In genomic region chr12:102422623-102423320, GRCm38 (mm10) we compare ENCODE assay signal across 16 mouse cellular contexts. TPM values are rescaled to one million over a fixed set of nuclear protein-coding genes. Genes with fewer than 3 reads are reported as not detected.
DNase-seq lines count a peak whose midpoint lies in the region; ATAC-seq and TF ChIP-seq lines count a peak whose summit lies in the region.
"Had no signal": no experiment of that assay in that cellular context is flagged by ENCODE, and none has a peak within 500 bp of the region (broad histone marks: within the 10 kb centered on the region; RNA-seq: fewer than 3 reads in every experiment).

No protein-coding gene starts in this region.

- H3K36me3 ChIP-seq in forebrain, embryonic 10.5 days (replicated peaks): peaks cover 23% of the 10 kb centered on the region
- peaks cover 8% of the 10 kb centered on the region; the same call in 1 of the 2 replicates for H3K36me3 ChIP-seq in forebrain, postnatal 0 days (ENCODE audit: insufficient read depth)
- H3K36me3 ChIP-seq in heart, embryonic 15.5 days: 0 out of 2 replicates have a peak, but pooled peaks cover 3% of the 10 kb centered on the region

- ATAC-seq in forebrain, postnatal 0 days: no peak
- no peak for ATAC-seq in heart, embryonic 15.5 days (replicated peaks; ENCODE audit: insufficient number of reproducible peaks, insufficient read depth, low FRiP score, low read depth)
- no peak for ATAC-seq in monocyte, adult 5-6 weeks (replicated peaks; ENCODE audit: insufficient number of reproducible peaks, low FRiP score, low TSS enrichment, poor library complexity, severe bottlenecking)
- ATAC-seq: forebrain, embryonic 15.5 days; midbrain, embryonic 15.5 days had no signal

- H3K4me1 ChIP-seq in forebrain, embryonic 10.5 days: peaks cover 5% of the 10 kb centered on the region; the same call in 1 of the 2 replicates
- H3K4me1 ChIP-seq in forebrain, postnatal 0 days (ENCODE audit: insufficient read depth): no peaks in the 10 kb centered on the region
- peaks cover 60% of the 10 kb centered on the region for H3K4me1 ChIP-seq in heart, embryonic 15.5 days (replicated peaks)
- H3K4me1 ChIP-seq: forebrain, embryonic 15.5 days; neural tube, embryonic 12.5 days had no signal

- 90% methylated on average over 11 of the region's 11 CpGs for WGBS in forebrain, embryonic 10.5 days
- WGBS in forebrain, postnatal 0 days: 92% methylated on average over 11 of the region's 11 CpGs
- 63% methylated on average over 11 of the region's 11 CpGs for WGBS in heart, embryonic 15.5 days

- H3K27me3 ChIP-seq in forebrain, embryonic 10.5 days (ENCODE audit: poor library complexity, severe bottlenecking): no peaks in the 10 kb centered on the region
- no peaks in the 10 kb centered on the region for H3K27me3 ChIP-seq in forebrain, postnatal 0 days (ENCODE audit: insufficient read depth, low read length)
- H3K27me3 ChIP-seq in heart, embryonic 15.5 days: no peaks in the 10 kb centered on the region
- H3K27me3 ChIP-seq: CH12.LX; forebrain, embryonic 15.5 days; midbrain, embryonic 15.5 days; neural tube, embryonic 12.5 days had no signal

- H3K9ac ChIP-seq in forebrain, postnatal 0 days: no peak overlapping the region
- H3K9ac ChIP-seq in heart, embryonic 15.5 days: no peak overlapping the region
- H3K9ac ChIP-seq: forebrain, embryonic 15.5 days; lung, embryonic 14.5 days; midbrain, embryonic 15.5 days; neural tube, embryonic 12.5 days had no signal

- H3K4me3 ChIP-seq in forebrain, embryonic 10.5 days: no peak overlapping the region
- H3K4me3 ChIP-seq in forebrain, postnatal 0 days (ENCODE audit: low read depth, low read length): no peak overlapping the region
- no peak overlapping the region for H3K4me3 ChIP-seq in heart, embryonic 15.5 days
- H3K4me3 ChIP-seq in left cerebral cortex, adult 2 months: no peak overlapping the region
- H3K4me3 ChIP-seq: forebrain, embryonic 15.5 days; midbrain, embryonic 15.5 days; neural tube, embryonic 12.5 days had no signal

- H3K27ac ChIP-seq in forebrain, embryonic 10.5 days: no peak overlapping the region
- no peak overlapping the region for H3K27ac ChIP-seq in forebrain, postnatal 0 days (ENCODE audit: low read depth, low read length)
- peak overlapping the region; percentile 57 for H3K27ac ChIP-seq in heart, embryonic 15.5 days
- 0 out of 2 replicates have a peak overlapping the region, but pooled peaks have one; percentile 34 for H3K27ac ChIP-seq in left cerebral cortex, adult 2 months
- H3K27ac ChIP-seq: forebrain, embryonic 15.5 days; midbrain, embryonic 15.5 days; neural tube, embryonic 12.5 days; stomach, postnatal 0 days had no signal

- DNase-seq in forebrain, embryonic 10.5 days (ENCODE audit: extremely low spot score, low spot score): peak; percentile 6
- DNase-seq in forebrain, postnatal 0 days: no peak
- DNase-seq in heart, adult 8-10 months (ENCODE audit: low spot score): no peak
- DNase-seq in left cerebral cortex, adult 2 months (ENCODE audit: extremely low spot score in 1 of 2, low spot score in 2 of 2): no peak
- DNase-seq in left cerebral cortex, adult 9 months (ENCODE audit: low spot score in 2 of 2): no peak
- peak; percentile 51 for DNase-seq in lung, postnatal 36 days
- DNase-seq: embryo, embryonic 11 days; thymus, postnatal 25 days had no signal

- H3K4me2 ChIP-seq in forebrain, postnatal 0 days (ENCODE audit: low read depth): no peak overlapping the region
- no peak overlapping the region for H3K4me2 ChIP-seq in heart, embryonic 15.5 days
- H3K4me2 ChIP-seq: forebrain, embryonic 15.5 days; lung, embryonic 14.5 days; midbrain, embryonic 15.5 days; neural tube, embryonic 12.5 days had no signal

- no peaks in the 10 kb centered on the region for H3K9me3 ChIP-seq in forebrain, embryonic 10.5 days
- H3K9me3 ChIP-seq in forebrain, postnatal 0 days (ENCODE audit: low read length): no peaks in the 10 kb centered on the region
- H3K9me3 ChIP-seq in heart, embryonic 15.5 days (replicated peaks): no peaks in the 10 kb centered on the region
- H3K9me3 ChIP-seq: forebrain, embryonic 15.5 days; midbrain, embryonic 15.5 days; neural tube, embryonic 12.5 days had no signal

- intact Hi-C loops in left cerebral cortex, adult 2 months (cut with DNase I): no loop called here

- TF ChIP-seq CTCF in forebrain, postnatal 0 days (IDR thresholded peaks at IDR 0.05; ENCODE audit: low read depth): no peak
- TF ChIP-seq CTCF in left cerebral cortex, adult 2 months (IDR thresholded peaks at IDR 0.05): no peak

RNA-seq across cellular contexts. Expression of gene Lgmn, which starts 16.8 kb away (rescaled TPM):
- 41.4 and 42.8 TPM in 2 replicates for polyA plus RNA-seq in forebrain, embryonic 10.5 days (2016; fragmentation: Nextera tagmentation; extraction: Ambion mirVana)
- 79.6 and 88.1 TPM in 2 replicates for total RNA-seq in forebrain, postnatal 0 days (2014; rRNA removed)
- polyA plus RNA-seq in forebrain, postnatal 0 days (2015; fragmentation: Nextera tagmentation; extraction: Ambion mirVana): 121 and 139 TPM in 2 replicates
- polyA plus RNA-seq in heart, embryonic 15.5 days (2015; fragmentation: Nextera tagmentation; extraction: Ambion mirVana): 97.1 and 110 TPM in 2 replicates
- 10 to 100 TPM; 53.7 to 64.8 (median 60.5) TPM for total RNA-seq in heart, adult 8-10 months (2022)
- 100 to 1,000 TPM in 1 of 2 experiments, 10 to 100 TPM in 1; 93.8 to 102 TPM for total RNA-seq in left cerebral cortex, adult 2 months (2021)
- 99.2 to 194 TPM (median 145 TPM) in 3 replicates for total RNA-seq in monocyte, adult 5-6 weeks (2017)

RNA-seq across cellular contexts. Expression of gene Golga5, which starts 46.2 kb away (rescaled TPM):
- 25.0 and 26.3 TPM in 2 replicates for polyA plus RNA-seq in forebrain, embryonic 10.5 days (2016; fragmentation: Nextera tagmentation; extraction: Ambion mirVana)
- 28.9 and 34.9 TPM in 2 replicates for total RNA-seq in forebrain, postnatal 0 days (2014; rRNA removed)
- 24.4 and 25.6 TPM in 2 replicates for polyA plus RNA-seq in forebrain, postnatal 0 days (2015; fragmentation: Nextera tagmentation; extraction: Ambion mirVana)
- polyA plus RNA-seq in heart, embryonic 15.5 days (2015; fragmentation: Nextera tagmentation; extraction: Ambion mirVana): 24.4 and 26.9 TPM in 2 replicates
- total RNA-seq in heart, adult 8-10 months (2022): 10 to 100 TPM; 25.9 to 27.9 (median 27.3) TPM
- 10 to 100 TPM; 26.7 to 28.2 TPM for total RNA-seq in left cerebral cortex, adult 2 months (2021)
- 57.5 to 95.6 TPM (median 78.2 TPM) in 3 replicates for total RNA-seq in monocyte, adult 5-6 weeks (2017)

Comparison
In these comparisons a context has a peak if more than half of its experiments do, and no peak if none do; other contexts are left out.
1. DNase-seq: peak in forebrain, embryonic 10.5 days (single experiment) and lung, postnatal 36 days (single experiment); none in forebrain, postnatal 0 days (single experiment), heart, adult 8-10 months (single experiment), left cerebral cortex, adult 2 months (0 of 2) and left cerebral cortex, adult 9 months (0 of 2).
2. H3K27ac ChIP-seq: peak in heart, embryonic 15.5 days (single experiment) and left cerebral cortex, adult 2 months (single experiment); none in forebrain, embryonic 10.5 days (single experiment) and forebrain, postnatal 0 days (single experiment).